Mouse (Mus musculus) MEL (cell line): Measurements from ENCODE around the gene 0610009B22Rik. TPM values are rescaled to one million over a fixed set of nuclear protein-coding genes. Genes with fewer than 3 reads are reported as not detected.
A peak's percentile ranks its signal among the peaks of the same experiment; 100 is the strongest.

Source experiments
- DNase-seq: peaks from one replicate; pipeline ENCODE4 v3.0.0; 2011; ENCODE audit warnings: low read depth, low spot score
- H3K27ac ChIP-seq: 2 replicates; pipeline ENCODE4 v1.5.1; 2012; ENCODE audit warnings: low read depth, mild to moderate bottlenecking, control low read depth, low read length, moderate library complexity; ENCODE audit not compliant: control insufficient read depth
- H3K27me3 ChIP-seq, 2 experiments: fragments of 150-350 bp in 1 of 2; sonication (generic) in 1 of 2; 2 replicates each; pipeline ENCODE4 v1.6.1; 2012; ENCODE audit warnings: low read length in 2 of 2, mild to moderate bottlenecking in 2 of 2, improper control_type of control experiment in 1 of 2, moderate library complexity in 1 of 2; ENCODE audit not compliant: insufficient read depth in 2 of 2, control insufficient read depth in 1 of 2
- H3K36me3 ChIP-seq, 2 experiments: 2 replicates each; pipeline ENCODE4 v1.6.1; 2012 to 2014; ENCODE audit warnings: low read length in 2 of 2, improper control_type of control experiment in 1 of 2, inconsistent platforms in 1 of 2, mild to moderate bottlenecking in 1 of 2; ENCODE audit not compliant: insufficient read depth in 2 of 2, control insufficient read depth in 1 of 2
- H3K4me1 ChIP-seq, 2 experiments: fragments of 150-350 bp in 1 of 2; sonication (generic) in 1 of 2; 2 replicates each; pipeline ENCODE4 v1.6.1; 2012; ENCODE audit warnings: low read length in 2 of 2, improper control_type of control experiment in 1 of 2, mild to moderate bottlenecking in 1 of 2; ENCODE audit not compliant: insufficient read depth in 2 of 2, control insufficient read depth in 1 of 2
- H3K4me3 ChIP-seq, 2 experiments: fragments of 150-350 bp in 1 of 2; sonication (generic) in 1 of 2; 2 replicates each; pipeline ENCODE4 v1.5.1; 2012; ENCODE audit warnings: low read depth in 2 of 2, low read length in 2 of 2, mild to moderate bottlenecking in 2 of 2, moderate library complexity in 2 of 2, control low read depth in 1 of 2, improper control_type of control experiment in 1 of 2; ENCODE audit not compliant: control insufficient read depth in 1 of 2, insufficient read depth in 1 of 2
- H3K79me2 ChIP-seq: 2 replicates; pipeline ENCODE4 v1.6.1; 2012; ENCODE audit warnings: mild to moderate bottlenecking, low read length, moderate library complexity; ENCODE audit not compliant: control insufficient read depth, poor library complexity, insufficient read depth
- H3K9ac ChIP-seq: 2 replicates; pipeline ENCODE4 v1.6.1; 2012; ENCODE audit warnings: low read depth, mild to moderate bottlenecking, control low read depth, low read length, moderate library complexity; ENCODE audit not compliant: control insufficient read depth, poor library complexity, severe bottlenecking
- H3K9me3 ChIP-seq: fragments of 150-350 bp; sonication (generic); replicated peaks from 2 replicates; pipeline ENCODE4 v1.6.1; 2012; ENCODE audit warnings: mild to moderate bottlenecking, low read length, improper control_type of control experiment, moderate library complexity; ENCODE audit not compliant: insufficient read depth
- CHD1 ChIP-seq: IDR thresholded peaks from 2 replicates; pipeline ENCODE4 v1.6.1; 2012; ENCODE audit warnings: low read depth, mild to moderate bottlenecking, inconsistent platforms, low read length, improper control_type of control experiment
- CHD2 ChIP-seq: IDR thresholded peaks from 2 replicates; pipeline ENCODE4 v1.6.1; 2011; ENCODE audit warnings: low read length, improper control_type of control experiment
- CTCF ChIP-seq, 3 experiments: IDR thresholded peaks in 2 of 3; conservative IDR thresholded peaks in 1 of 3; 2 replicates each; pipeline ENCODE4 v1.5.1; 2011 to 2012; ENCODE audit warnings: low read length in 3 of 3, low read depth in 2 of 3, mild to moderate bottlenecking in 2 of 3, improper control_type of control experiment in 1 of 3, inconsistent platforms in 1 of 3, mixed read lengths in 1 of 3, moderate library complexity in 1 of 3; ENCODE audit not compliant: control insufficient read depth in 1 of 3, insufficient read depth in 1 of 3, poor library complexity in 1 of 3, severe bottlenecking in 1 of 3
- E2F4 ChIP-seq: IDR thresholded peaks from 2 replicates; pipeline ENCODE4 v1.6.1; 2011; ENCODE audit warnings: low read depth, low read length, improper control_type of control experiment, borderline replicate concordance
- ELF1 ChIP-seq: IDR thresholded peaks from 2 replicates; pipeline ENCODE4 v1.6.1; 2014; ENCODE audit warnings: low read depth, mild to moderate bottlenecking, inconsistent platforms, low read length, improper control_type of control experiment, moderate library complexity
- ETS1 ChIP-seq: IDR thresholded peaks from 2 replicates; pipeline ENCODE4 v1.6.1; 2012; ENCODE audit warnings: low read depth, mild to moderate bottlenecking, inconsistent platforms, low read length, improper control_type of control experiment, moderate library complexity
- GATA1 ChIP-seq: IDR thresholded peaks from 2 replicates; pipeline ENCODE4 v1.6.1; 2011; ENCODE audit warnings: low read depth, low read length, improper control_type of control experiment
- HCFC1 ChIP-seq: IDR thresholded peaks from 2 replicates; pipeline ENCODE4 v1.6.1; 2012; ENCODE audit warnings: low read depth, mild to moderate bottlenecking, inconsistent platforms, low read length, improper control_type of control experiment, moderate library complexity
- JUND ChIP-seq: IDR thresholded peaks from 2 replicates; pipeline ENCODE4 v1.6.1; 2011; ENCODE audit warnings: low read depth, mild to moderate bottlenecking, improper control_type of control experiment, low read length
- KAT2A ChIP-seq: conservative IDR thresholded peaks from 2 replicates; pipeline ENCODE4 v1.6.1; 2012; ENCODE audit warnings: low read depth, low read length, improper control_type of control experiment, inconsistent platforms
- MAFK ChIP-seq: IDR thresholded peaks from 2 replicates; pipeline ENCODE4 v1.6.1; 2011; ENCODE audit warnings: low read depth, mild to moderate bottlenecking, low read length, improper control_type of control experiment, borderline replicate concordance
- MAX ChIP-seq: IDR thresholded peaks from 2 replicates; pipeline ENCODE4 v1.6.1; 2011; ENCODE audit warnings: low read length, improper control_type of control experiment
- MAZ ChIP-seq: IDR thresholded peaks from 2 replicates; pipeline ENCODE4 v1.6.1; 2012; ENCODE audit warnings: low read depth, mild to moderate bottlenecking, inconsistent platforms, low read length, improper control_type of control experiment
- MEF2A ChIP-seq: IDR thresholded peaks from 2 replicates; pipeline ENCODE4 v1.6.1; 2014; ENCODE audit warnings: low read depth, mild to moderate bottlenecking, inconsistent platforms, low read length, improper control_type of control experiment; ENCODE audit not compliant: poor library complexity, insufficient replicate concordance, severe bottlenecking; ENCODE audit errors: extremely low read depth
- MXI1 ChIP-seq: IDR thresholded peaks from 2 replicates; pipeline ENCODE4 v1.6.1; 2011; ENCODE audit warnings: mild to moderate bottlenecking, low read depth, low read length, improper control_type of control experiment
- MYB ChIP-seq: IDR thresholded peaks from 2 replicates; pipeline ENCODE4 v1.6.1; 2011; ENCODE audit warnings: mild to moderate bottlenecking, low read depth, low read length, improper control_type of control experiment
- MYC ChIP-seq: IDR thresholded peaks from 2 replicates; pipeline ENCODE4 v1.6.1; 2011; ENCODE audit warnings: low read depth, mild to moderate bottlenecking, low read length, improper control_type of control experiment, moderate library complexity
- NELFE ChIP-seq: IDR thresholded peaks from 2 replicates; pipeline ENCODE4 v1.6.1; 2011; ENCODE audit warnings: low read depth, low read length, improper control_type of control experiment
- NRF1 ChIP-seq: IDR thresholded peaks from 2 replicates; pipeline ENCODE4 v1.6.1; 2014; ENCODE audit warnings: low read depth, mild to moderate bottlenecking, inconsistent platforms, low read length, improper control_type of control experiment, moderate library complexity; ENCODE audit not compliant: poor library complexity, insufficient read depth, severe bottlenecking
- POLR2A ChIP-seq, 2 experiments: IDR thresholded peaks; 2 replicates each; pipeline ENCODE4 v1.6.1; 2011 to 2012; ENCODE audit warnings: low read length in 2 of 2, mild to moderate bottlenecking in 2 of 2, control low read depth in 1 of 2, improper control_type of control experiment in 1 of 2, low read depth in 1 of 2, moderate library complexity in 1 of 2; ENCODE audit not compliant: control insufficient read depth in 1 of 2, insufficient read depth in 1 of 2, poor library complexity in 1 of 2
- POLR2AphosphoS5 ChIP-seq: IDR thresholded peaks from 2 replicates; pipeline ENCODE4 v1.6.1; 2012; ENCODE audit warnings: low read depth, borderline replicate concordance, mild to moderate bottlenecking, inconsistent platforms, low read length, moderate library complexity, mixed read lengths
- RAD21 ChIP-seq: IDR thresholded peaks from 2 replicates; pipeline ENCODE4 v1.6.1; 2011; ENCODE audit warnings: mild to moderate bottlenecking, low read depth, low read length, improper control_type of control experiment
- RCOR1 ChIP-seq: IDR thresholded peaks from 2 replicates; pipeline ENCODE4 v1.6.1; 2012; ENCODE audit warnings: low read depth, mild to moderate bottlenecking, inconsistent platforms, low read length, improper control_type of control experiment
- SIN3A ChIP-seq: IDR thresholded peaks from 2 replicates; pipeline ENCODE4 v1.6.1; 2012; ENCODE audit warnings: low read length, improper control_type of control experiment, inconsistent platforms
- SMC3 ChIP-seq: IDR thresholded peaks from 2 replicates; pipeline ENCODE4 v1.6.1; 2011; ENCODE audit warnings: low read depth, low read length, improper control_type of control experiment
- TAL1 ChIP-seq: IDR thresholded peaks from 2 replicates; pipeline ENCODE4 v1.6.1; 2012; ENCODE audit warnings: mild to moderate bottlenecking, inconsistent platforms, low read length, moderate library complexity, mixed read lengths
- TCF12 ChIP-seq: IDR thresholded peaks from 2 replicates; pipeline ENCODE4 v1.6.1; 2014; ENCODE audit warnings: low read depth, mild to moderate bottlenecking, inconsistent platforms, low read length, improper control_type of control experiment, moderate library complexity
- UBTF ChIP-seq: IDR thresholded peaks from 2 replicates; pipeline ENCODE4 v1.6.1; 2012; ENCODE audit warnings: low read depth, mild to moderate bottlenecking, inconsistent platforms, low read length, improper control_type of control experiment, moderate library complexity, borderline replicate concordance; ENCODE audit not compliant: insufficient read depth
- USF1 ChIP-seq: IDR thresholded peaks from 2 replicates; pipeline ENCODE4 v1.6.1; 2014; ENCODE audit warnings: low read depth, mild to moderate bottlenecking, inconsistent platforms, low read length, improper control_type of control experiment, moderate library complexity
- USF2 ChIP-seq, 2 experiments: IDR thresholded peaks; 2 replicates each; pipeline ENCODE4 v1.6.1; 2011 to 2012; ENCODE audit warnings: improper control_type of control experiment in 2 of 2, low read length in 2 of 2, borderline replicate concordance in 1 of 2, inconsistent platforms in 1 of 2, low read depth in 1 of 2, mild to moderate bottlenecking in 1 of 2; ENCODE audit not compliant: insufficient read depth in 1 of 2
- ZC3H11A ChIP-seq: IDR thresholded peaks from 2 replicates; pipeline ENCODE4 v1.6.1; 2012; ENCODE audit warnings: low read depth, mild to moderate bottlenecking, inconsistent platforms, low read length, improper control_type of control experiment
- ZKSCAN1 ChIP-seq: IDR thresholded peaks from 2 replicates; pipeline ENCODE4 v1.6.1; 2012; ENCODE audit warnings: low read depth, mild to moderate bottlenecking, inconsistent platforms, low read length, improper control_type of control experiment, moderate library complexity
- ZMIZ1 ChIP-seq: IDR thresholded peaks from 2 replicates; pipeline ENCODE4 v1.6.1; 2012; ENCODE audit warnings: low read depth, mild to moderate bottlenecking, inconsistent platforms, low read length, improper control_type of control experiment, moderate library complexity
- ZNF384 ChIP-seq: IDR thresholded peaks from 2 replicates; pipeline ENCODE4 v1.6.1; 2012; ENCODE audit warnings: low read depth, mild to moderate bottlenecking, inconsistent platforms, low read length, improper control_type of control experiment
- polyA plus RNA-seq, 2 experiments: library from polyadenylated mRNA; stranded (reverse) in 1 of 2; unstranded in 1 of 2; fragments of >175 nt in 1 of 2; fragments of >200 nt in 1 of 2; gene quantifications; 2 replicates each; pipeline versions ENCODE4 v1.2.1 to v1.2.4; 2012; ENCODE audit warnings: low replicate concordance in 2 of 2, low read depth in 1 of 2; ENCODE audit not compliant: insufficient read length in 2 of 2, insufficient read depth in 1 of 2, missing spikeins in 1 of 2
- total RNA-seq: library from RNA; depleted of rRNA; stranded (reverse); fragments of 300-350 nt; gene quantifications from 2 replicates; pipeline ENCODE4 v1.2.3, GENCODE M21; 2012

0610009B22Rik gene
- total and polyA plus RNA-seq, 3 experiments, result 24.4 to 37.7 TPM; not detected in 1

GRCm38 (mm10) chr11:51635525-51636322 lies 53.0 kb downstream of the 0610009B22Rik start, which contains the start of gene Rmnd5b:
Gene Rmnd5b (minus strand): TSS chr11:51635896.
- Histone ChIP-seq H3K9ac (peak within 1 kb of the TSS; percentile 83), H3K27me3 (no peaks in the 10 kb centered on the region), H3K4me3 (peak within 1 kb of the TSS; percentile 69 to 84), H3K4me1 (peaks cover 7 to 44% of the 10 kb centered on the region in 2 experiments), H3K36me3 (peaks cover 0 to 36% of the 10 kb centered on the region in 2 experiments; a peak in 2 of 4 replicates), H3K79me2 (peaks cover 31% of the 10 kb centered on the region), H3K9me3 (no peaks in the 10 kb centered on the region), H3K27ac (peak within 1 kb of the TSS; percentile 92)
- peak; percentile 95 for DNase-seq
- TF ChIP-seq HCFC1 (peak; percentile 82), CTCF (IDR thresholded peaks at IDR 0.05 in 2 of 3, conservative IDR thresholded peaks at IDR 0.05 in 1 of 3; ENCODE audit: control insufficient read depth in 1 of 3, insufficient read depth in 1 of 3, low read depth in 2 of 3, low read length in 3 of 3, poor library complexity in 1 of 3, severe bottlenecking in 1 of 3) (0 out of 6 replicates have a peak, but pooled peaks of 1 of the 3 experiments have one; percentile 25), ZKSCAN1 (no peak), RAD21 (no peak), SMC3 (peak; percentile 15; the same call in 1 of the 2 replicates), NELFE (peak; percentile 71), MAZ (peak; percentile 7; the same call in 1 of the 2 replicates), USF2 (IDR thresholded peaks at IDR 0.05; ENCODE audit: borderline replicate concordance in 1 of 2, insufficient read depth in 1 of 2, low read depth in 1 of 2, low read length in 2 of 2) (no peak), MAX (peak; percentile 80), ZNF384 (peak; percentile 7; the same call in 1 of the 2 replicates), ZC3H11A (no peak), MAFK (no peak), RCOR1 (peak; percentile 38; the same call in 1 of the 2 replicates), CHD2 (no peak; the same call in 1 of the 2 replicates), MYC (peak; percentile 76), USF1 (peak; percentile 49), MEF2A (no peak), ZMIZ1 (peak; percentile 84), MXI1 (peak; percentile 82), CHD1 (0 out of 2 replicates have a peak, but pooled peaks have one; percentile 93), MYB (no peak), TAL1 (no peak), TCF12 (peak; percentile 66; the same call in 1 of the 2 replicates), NRF1 (peak; percentile 79), ETS1 (peak; percentile 44; the same call in 1 of the 2 replicates), POLR2AphosphoS5 (no peak), KAT2A (no peak; the same call in 1 of the 2 replicates), SIN3A (peak; percentile 82), POLR2A (IDR thresholded peaks at IDR 0.05; ENCODE audit: control insufficient read depth in 1 of 2, insufficient read depth in 1 of 2, low read depth in 1 of 2, low read length in 2 of 2, poor library complexity in 1 of 2) (peak in 1 of 2 experiments; percentile 75; a peak in 3 of 4 replicates), ELF1 (peak; percentile 79), UBTF (peak; percentile 80; the same call in 1 of the 2 replicates), E2F4 (0 out of 2 replicates have a peak, but pooled peaks have one; percentile 47), GATA1 (no peak), JUND (no peak)
